Mouse (Mus musculus) CD4-positive, CD25-positive, alpha-beta regulatory T cell, adult 2 months (primary cell): Measurements from ENCODE around the gene Slc7a15.

ENCODE experiments used
- DNase-seq: peaks from one replicate; pipeline ENCODE4 v3.0.0-alpha.2; 2012; ENCODE audit warnings: low read depth, low spot score

Gene Slc7a15

DNA sequence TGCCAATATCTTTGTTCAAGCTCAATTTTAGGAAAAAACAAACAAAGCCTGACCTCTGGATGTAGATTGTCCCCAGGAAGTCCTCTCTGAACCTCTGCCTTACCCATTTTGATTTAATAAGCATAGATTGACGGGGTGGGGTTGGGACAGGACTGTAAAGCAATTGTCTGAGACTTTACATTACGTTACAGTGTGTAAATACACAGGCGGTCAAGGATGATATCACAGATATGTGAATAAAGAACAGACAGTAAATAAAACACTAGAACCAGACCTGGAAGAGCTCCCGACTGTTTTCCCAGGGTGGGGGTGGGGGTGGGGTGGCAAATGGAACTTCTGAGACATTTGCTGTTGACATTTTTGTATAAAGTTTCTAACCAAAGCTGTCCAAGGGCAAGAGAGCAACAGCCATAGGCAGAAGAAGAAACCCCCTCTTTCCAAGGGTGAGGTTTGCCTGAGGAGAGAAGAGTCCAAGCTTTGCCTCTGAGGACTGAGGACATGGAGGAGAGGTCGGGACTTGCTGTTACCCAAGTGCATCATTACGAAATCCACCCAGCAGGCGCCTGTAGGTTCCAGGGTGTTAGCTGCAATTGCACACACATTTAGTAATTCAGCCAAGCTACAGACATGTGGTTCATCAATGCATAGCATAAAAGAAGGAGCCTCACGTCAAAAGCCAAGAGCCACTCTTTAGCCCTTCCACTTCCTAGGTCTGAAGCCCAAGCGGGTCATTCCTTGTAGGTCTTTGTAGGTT lies 91.7 kb downstream of the Slc7a15 start:
- no peak for DNase-seq

DNA sequence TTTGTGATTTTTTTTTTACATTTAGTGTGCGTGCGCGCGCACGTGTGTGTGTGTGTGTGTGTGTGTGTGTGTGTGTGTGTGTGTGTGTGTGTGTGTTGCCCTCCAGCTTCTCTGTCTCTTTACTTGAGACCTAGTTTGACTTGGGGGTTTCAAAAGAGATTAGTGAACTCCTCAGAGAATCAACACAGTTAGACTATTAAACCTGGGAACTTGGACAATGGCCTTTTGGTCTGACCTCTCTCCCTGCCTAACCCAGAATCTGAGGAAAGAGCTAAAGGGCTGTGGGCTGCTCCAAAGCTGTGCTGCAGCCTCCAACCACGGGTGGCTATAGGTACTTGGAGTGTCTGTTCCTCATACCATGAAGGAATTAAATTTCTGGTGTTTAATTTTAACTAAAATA lies 94.7 kb downstream of the Slc7a15 start:
- DNase-seq, result no peak

DNA sequence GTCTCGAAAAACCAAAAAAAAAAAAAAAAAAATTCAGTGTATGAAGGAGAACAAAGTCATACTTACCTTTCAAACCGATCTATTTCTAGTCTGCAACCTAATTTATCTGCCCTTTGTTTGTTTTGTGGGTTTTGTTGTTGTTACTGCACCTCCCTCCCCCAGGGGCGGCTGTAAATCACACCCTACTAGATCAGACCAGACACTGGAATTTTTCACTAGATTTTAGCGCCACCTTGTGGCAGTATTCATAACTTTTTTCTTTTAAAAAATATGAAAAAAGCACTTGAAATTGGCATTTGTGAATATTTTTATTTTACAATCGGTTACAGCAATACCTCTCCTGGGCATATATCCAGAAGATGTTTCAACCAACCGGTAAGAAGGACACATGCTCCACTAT lies 96.3 kb downstream of the Slc7a15 start:
- DNase-seq, result peak; percentile 82

- DNase-seq, result peak; percentile 25
Observed at GRCm38 (mm10) chr12:8501571-8502305, 97.1 kb downstream of the Slc7a15 start.

DNA sequence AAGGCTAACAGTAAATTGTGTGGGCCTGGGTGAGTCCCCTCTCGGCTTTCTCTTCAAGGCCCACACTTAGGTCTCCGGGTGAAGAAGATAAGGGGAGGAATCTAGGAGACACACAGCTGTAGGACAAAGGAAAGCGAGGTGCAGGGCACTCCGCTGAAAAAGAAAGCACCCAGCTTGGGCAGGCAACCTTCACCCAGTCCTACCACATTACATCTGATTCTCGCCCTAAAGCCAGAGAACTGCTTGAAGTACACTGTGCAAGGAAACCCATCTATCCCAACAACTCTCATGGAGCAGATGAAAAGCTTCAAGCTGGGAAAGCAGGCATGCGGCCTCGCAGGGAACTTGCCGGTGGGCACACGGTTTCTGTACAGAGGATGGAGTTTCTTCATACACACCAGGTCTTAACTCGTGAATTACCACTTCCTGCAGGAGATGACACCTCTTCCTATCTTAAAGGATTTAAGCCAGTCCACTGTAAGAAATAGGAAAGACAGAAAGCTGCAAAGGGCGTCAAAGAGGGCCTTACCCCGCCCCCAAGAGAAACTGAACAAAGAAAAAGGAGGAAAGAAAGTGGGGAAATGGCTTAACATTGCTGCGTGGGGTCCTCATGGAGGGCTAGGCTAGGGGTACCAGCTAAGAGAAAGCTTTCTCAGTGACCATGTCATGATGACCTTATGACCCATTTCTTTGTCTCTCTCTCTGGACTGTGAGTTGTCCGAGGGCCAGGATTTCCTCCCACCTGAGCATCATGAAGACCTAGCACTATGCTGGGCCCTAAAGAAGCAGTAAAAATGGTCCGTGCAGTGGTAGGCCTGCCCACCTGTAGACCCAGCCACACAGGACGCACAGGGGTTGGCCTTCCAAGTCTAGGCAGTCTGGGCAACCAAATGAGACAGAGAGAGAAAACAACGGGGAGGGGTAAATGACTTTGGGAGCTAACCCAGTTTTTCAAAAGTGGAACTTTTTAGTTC lies 98.0 kb downstream of the Slc7a15 start:
- DNase-seq, result no peak

DNA sequence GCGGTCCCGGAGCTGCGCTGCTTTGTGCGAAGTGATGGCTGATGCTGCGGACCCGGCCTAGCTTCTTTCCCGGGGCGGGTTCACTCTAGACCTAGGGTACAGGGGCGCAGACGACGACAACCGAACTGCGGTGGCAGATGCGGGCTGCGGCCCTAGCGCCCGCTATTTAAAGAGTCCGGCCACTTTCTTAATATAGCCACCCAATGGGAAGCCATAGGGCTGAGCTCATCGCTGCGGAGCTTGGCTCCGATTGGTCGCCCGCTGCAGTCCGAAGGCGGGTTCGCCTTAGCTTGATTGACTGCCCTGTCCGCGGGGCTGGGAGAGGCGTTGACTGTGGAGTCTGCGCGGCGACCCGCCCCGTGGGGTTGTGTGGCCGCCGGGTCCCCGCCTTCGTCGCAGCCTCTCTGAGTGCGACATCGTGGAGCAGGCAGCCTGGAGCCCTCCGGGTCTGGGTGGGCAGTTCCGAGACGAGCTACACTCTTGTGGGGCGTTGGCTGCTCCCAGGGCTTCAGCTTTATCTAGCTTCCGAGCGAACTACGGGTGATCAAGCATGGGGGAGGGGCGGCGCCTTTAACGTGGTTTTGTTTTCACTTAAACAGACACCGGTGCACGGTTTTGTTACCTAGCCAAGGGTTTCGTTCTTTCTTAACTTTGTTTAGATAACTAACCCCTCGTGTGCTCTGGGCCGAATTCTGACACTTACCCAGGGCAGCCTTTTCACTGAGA lies 98.8 kb downstream of the Slc7a15 start, which contains the start of gene Rhob:
Gene Rhob (minus strand): TSS at position 139 of the 726 bp plus-strand sequence.
- peak; percentile 93 for DNase-seq

- DNase-seq, result peak; percentile 79
Observed at GRCm38 (mm10) chr12:8499001-8499870, 99.6 kb downstream of the Slc7a15 start.

GRCm38 (mm10) chr12:8498591-8499000 lies 100.3 kb downstream of the Slc7a15 start:
- peak; percentile 50 for DNase-seq

- peak; percentile 17 for DNase-seq
Observed at GRCm38 (mm10) chr12:8498148-8498571, 100.7 kb downstream of the Slc7a15 start.

GRCm38 (mm10) chr12:8497314-8497706 lies 101.6 kb downstream of the Slc7a15 start:
- DNase-seq, result no peak

DNA sequence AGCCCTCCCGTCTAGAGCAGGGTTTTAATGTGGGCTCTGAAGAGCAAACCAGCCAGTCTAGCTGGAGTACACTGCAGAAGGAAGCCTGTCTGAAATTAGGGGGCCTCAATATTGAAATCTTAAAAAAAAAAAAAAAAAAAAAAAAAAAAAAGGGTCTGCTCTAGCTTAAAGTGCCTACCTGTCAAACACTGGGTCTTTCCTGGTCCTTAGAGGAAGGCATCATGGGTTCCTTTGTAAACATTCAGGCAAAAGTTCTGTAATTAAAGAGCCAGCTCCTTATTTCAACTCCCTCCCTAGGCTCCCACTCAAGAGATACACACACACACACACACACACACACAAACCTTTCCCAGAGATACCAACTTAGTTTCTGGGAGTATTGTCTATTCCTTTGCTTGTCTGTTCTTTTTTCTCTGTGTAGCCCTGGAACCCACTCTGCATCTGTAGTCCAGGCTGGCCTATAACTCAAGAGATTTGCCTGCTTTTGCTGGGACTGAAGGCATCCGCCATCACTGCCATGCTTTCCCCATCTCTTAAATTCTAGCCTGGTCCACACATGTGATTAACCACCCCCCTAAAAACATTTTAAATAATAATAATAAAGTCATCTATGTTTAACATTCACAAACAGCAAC lies 102.1 kb downstream of the Slc7a15 start:
- no peak for DNase-seq

DNA sequence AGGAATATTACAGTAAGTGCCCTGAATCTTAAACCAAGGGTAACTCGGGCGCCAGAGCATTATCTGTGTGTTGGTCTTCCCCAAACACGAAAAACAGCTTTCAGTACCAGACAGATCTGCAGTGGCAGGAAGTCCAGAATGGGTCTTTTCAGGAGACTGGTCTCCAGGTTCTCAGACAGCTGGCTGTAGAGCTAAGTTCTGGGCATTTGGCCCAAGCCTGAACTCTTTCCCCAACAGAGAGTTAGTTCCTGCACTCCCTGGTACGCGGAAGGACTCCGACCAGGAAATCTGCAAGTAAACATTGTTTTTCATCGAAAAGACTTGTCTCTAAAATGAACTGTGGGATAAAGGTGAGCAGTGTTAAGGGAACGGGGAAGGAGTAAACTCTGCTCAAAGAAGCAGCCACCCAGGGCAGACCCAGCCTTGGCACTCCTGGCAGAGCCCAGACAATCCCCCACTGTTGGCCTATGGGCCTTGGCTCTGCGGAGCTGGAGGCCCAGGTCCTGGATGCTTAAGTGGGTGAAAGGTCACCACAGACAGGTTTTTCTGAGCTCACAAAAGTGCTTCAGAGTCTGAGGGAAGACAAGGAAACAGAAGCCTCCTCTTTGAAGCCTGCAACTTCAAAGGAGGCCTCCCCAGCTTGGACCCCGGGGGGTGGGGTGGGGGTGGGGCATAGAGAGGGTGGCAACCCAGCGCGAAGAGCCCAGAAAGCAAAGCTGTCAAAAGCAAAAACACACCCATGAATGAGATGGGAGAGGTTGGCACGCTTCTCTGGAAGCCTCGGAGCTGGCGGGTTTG lies 102.8 kb downstream of the Slc7a15 start:
- DNase-seq, result peak; percentile 58

DNA sequence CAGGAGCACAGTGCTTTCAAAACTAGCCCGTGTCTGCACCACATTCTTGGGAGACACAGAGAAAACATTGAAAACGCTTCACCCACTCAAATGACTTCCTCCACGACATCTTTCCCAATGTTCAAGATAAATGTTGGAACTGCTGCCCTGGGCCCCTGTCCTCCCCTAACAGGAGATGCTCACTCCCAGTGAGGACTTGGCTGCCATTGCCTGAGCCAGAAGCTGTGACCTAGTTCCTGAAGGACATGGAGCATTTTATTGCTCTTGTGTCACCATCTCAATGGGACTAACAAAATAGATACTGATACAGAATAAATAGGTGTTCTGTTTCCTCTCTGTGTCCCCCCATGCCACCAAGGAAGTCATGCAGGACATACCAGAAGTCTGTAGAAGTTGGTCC lies 104.2 kb downstream of the Slc7a15 start:
- no peak for DNase-seq

DNA sequence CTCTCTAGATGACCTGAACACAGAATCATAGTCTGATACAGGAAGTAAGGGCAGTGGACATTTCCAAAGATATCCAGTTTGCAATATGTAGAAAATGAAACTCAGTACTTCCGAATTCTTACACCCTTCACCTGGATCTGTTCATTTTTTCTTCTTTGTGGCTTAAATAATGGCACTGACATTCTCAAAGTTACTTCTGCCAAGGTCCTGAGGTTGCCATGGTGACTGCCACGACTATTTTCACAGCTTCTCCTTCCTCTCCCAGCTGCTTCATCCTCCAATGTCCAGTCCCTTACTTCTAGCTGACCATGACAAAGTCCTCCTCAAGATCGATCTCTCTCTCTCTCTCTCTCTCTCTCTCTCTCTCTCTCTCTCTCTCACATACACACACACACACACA lies 105.5 kb downstream of the Slc7a15 start:
- DNase-seq, result no peak

GRCm38 (mm10) chr12:8489098-8489497 lies 109.8 kb downstream of the Slc7a15 start:
- DNase-seq, result no peak

- no peak for DNase-seq
Observed at GRCm38 (mm10) chr12:8488652-8488980, 110.2 kb downstream of the Slc7a15 start.

DNA sequence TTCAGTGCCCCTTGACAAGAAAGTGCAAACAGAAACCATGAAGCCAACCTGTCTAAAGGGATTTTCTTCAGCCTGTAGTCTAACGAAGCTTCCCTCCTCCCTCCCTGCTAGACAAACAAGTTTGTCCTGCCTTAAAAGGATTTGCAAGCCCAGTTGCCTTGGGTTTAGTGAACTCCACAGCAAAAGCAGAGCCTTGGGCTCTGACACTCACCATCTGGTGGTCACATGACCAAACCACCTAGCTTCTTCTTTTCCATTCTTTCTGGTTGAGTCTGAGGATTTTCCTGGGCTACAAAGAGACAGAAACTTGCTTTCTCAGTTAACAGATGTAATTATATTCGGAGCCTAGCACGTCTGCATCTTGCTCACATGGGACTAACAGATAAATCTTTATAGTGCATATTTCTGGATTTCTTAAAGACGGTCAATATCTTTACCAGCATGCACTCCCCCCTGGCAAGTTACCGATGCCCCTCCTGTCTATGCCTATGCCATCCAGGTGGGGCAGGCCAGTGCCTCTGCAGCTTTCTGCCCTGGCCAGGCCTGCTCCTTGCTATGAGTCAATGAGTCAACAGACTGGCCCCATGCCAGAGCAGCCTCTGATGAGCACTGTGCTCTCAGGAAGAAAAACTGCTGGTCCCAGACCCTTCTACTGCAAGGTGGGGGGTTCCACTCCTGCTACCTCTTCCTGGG lies 110.8 kb downstream of the Slc7a15 start:
- DNase-seq, result no peak

DNA sequence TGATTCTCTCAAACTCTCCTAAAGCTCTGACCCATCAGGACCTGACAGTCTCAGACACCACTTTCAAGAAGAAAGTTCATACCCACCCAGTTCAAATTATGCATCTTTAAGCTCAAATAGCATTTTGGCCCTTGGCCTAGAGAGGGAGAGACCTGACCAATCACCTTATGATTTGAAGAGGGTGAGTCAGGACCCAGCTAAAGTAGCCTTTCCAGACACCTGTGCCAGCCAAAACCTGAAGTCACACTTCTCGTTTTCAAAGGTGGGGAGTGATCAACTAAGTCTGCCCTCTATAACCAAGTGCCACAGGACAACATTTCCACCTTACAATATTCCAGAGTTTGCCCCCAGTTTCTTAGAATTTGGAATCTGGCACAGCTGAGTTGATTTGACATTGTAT lies 111.6 kb downstream of the Slc7a15 start:
- no peak for DNase-seq
